12 mouse cellular contexts compared by ENCODE assay signal in the genomic region with DNA sequence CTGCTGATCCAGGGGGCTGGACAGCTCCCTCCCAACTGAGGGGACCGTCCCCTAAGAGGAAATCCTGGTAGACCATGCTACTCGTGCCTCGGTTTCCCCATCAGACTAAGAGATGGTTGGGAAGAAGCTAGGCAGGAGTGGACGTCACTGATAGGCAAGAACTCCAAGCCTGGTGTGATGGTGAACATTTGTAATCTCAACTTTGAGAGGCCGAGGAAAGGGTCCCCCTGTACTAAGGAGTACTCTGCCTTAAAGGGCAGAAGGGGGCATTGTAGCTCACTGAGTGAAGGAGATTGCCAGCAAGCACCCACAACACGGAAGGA. TPM values are rescaled to one million over a fixed set of nuclear protein-coding genes. Genes with fewer than 3 reads are reported as not detected.
DNase-seq lines count a peak whose midpoint lies in the region; ATAC-seq and TF ChIP-seq lines count a peak whose summit lies in the region.
"Had no signal": no experiment of that assay in that cellular context is flagged by ENCODE, and none has a peak within 500 bp of the region (broad histone marks: within the 10 kb centered on the region; RNA-seq: fewer than 3 reads in every experiment).

No protein-coding gene starts in this region.

- no peaks in the 10 kb centered on the region for H3K9me3 ChIP-seq in heart, postnatal 0 days (replicated peaks; ENCODE audit: control insufficient read depth, low read length)
- no peaks in the 10 kb centered on the region for H3K9me3 ChIP-seq in stomach, embryonic 14.5 days (ENCODE audit: control insufficient read depth, low read depth, low read length)
- no peaks in the 10 kb centered on the region for H3K9me3 ChIP-seq in stomach, postnatal 0 days (ENCODE audit: control insufficient read depth, low read length)
- no peaks in the 10 kb centered on the region for H3K9me3 ChIP-seq in intestine, postnatal 0 days (ENCODE audit: control insufficient read depth)
- H3K9me3 ChIP-seq: G1E; liver, embryonic 15.5 days had no signal

- H3K27me3 ChIP-seq in heart, postnatal 0 days (ENCODE audit: control insufficient read depth, insufficient read depth, low read length): peaks cover 32% of the 10 kb centered on the region
- H3K27me3 ChIP-seq in heart, adult 2 months (ENCODE audit: control insufficient read depth, insufficient read depth, low read length): no peaks in the 10 kb centered on the region
- peaks cover 44% of the 10 kb centered on the region for H3K27me3 ChIP-seq in stomach, embryonic 14.5 days (ENCODE audit: control insufficient read depth, insufficient read depth, low read length)
- H3K27me3 ChIP-seq in stomach, postnatal 0 days (ENCODE audit: control insufficient read depth, insufficient read depth, low read length): peaks cover 3% of the 10 kb centered on the region; the same call in 1 of the 2 replicates
- H3K27me3 ChIP-seq in intestine, postnatal 0 days (replicated peaks; ENCODE audit: control insufficient read depth, insufficient read depth, low read length): peaks cover 60% of the 10 kb centered on the region

- no peak for TF ChIP-seq POLR2A in heart, adult 2 months (IDR thresholded peaks at IDR 0.05; ENCODE audit: insufficient read depth, low read depth, low read length)

- no peak for DNase-seq in heart, postnatal 0 days (ENCODE audit: low spot score)
- DNase-seq in heart, adult 2 months: no peak
- no peak for DNase-seq in stomach, postnatal 0 days (ENCODE audit: low spot score)
- DNase-seq in Muller cell, postnatal 12 days (ENCODE audit: inconsistent ontology term): no peak
- no peak for DNase-seq in thymus, postnatal 4 days
- DNase-seq: cerebellum, adult 11-12 months had no signal

- TF ChIP-seq EP300 in heart, postnatal 0 days (IDR thresholded peaks at IDR 0.05; ENCODE audit: low read depth): no peak
- TF ChIP-seq EP300 in heart, adult 2 months (IDR thresholded peaks at IDR 0.05; ENCODE audit: insufficient read depth, low read depth, low read length): no peak
- TF ChIP-seq EP300 in stomach, postnatal 0 days (optimal IDR thresholded peaks at IDR 0.05): no peak

- H3K79me2 ChIP-seq in heart, adult 2 months (replicated peaks; ENCODE audit: control insufficient read depth, insufficient read depth, low read length): no peaks in the 10 kb centered on the region

- H3K9ac ChIP-seq in heart, postnatal 0 days (replicated peaks; ENCODE audit: low read depth, low read length): no peak overlapping the region
- H3K9ac ChIP-seq in heart, adult 2 months (ENCODE audit: low read depth, low read length): no peak overlapping the region
- no peak overlapping the region for H3K9ac ChIP-seq in stomach, embryonic 14.5 days (replicated peaks; ENCODE audit: low read depth, low read length)
- no peak overlapping the region for H3K9ac ChIP-seq in stomach, postnatal 0 days (ENCODE audit: low read length)
- no peak overlapping the region for H3K9ac ChIP-seq in intestine, postnatal 0 days (ENCODE audit: low read depth, low read length)
- H3K9ac ChIP-seq: liver, embryonic 15.5 days had no signal

- H3K27ac ChIP-seq in heart, postnatal 0 days (ENCODE audit: low read depth): no peak overlapping the region
- no peak overlapping the region; the same call in 1 of the 2 replicates for H3K27ac ChIP-seq in heart, adult 2 months
- H3K27ac ChIP-seq in stomach, embryonic 14.5 days (ENCODE audit: low read length): no peak overlapping the region
- H3K27ac ChIP-seq in stomach, postnatal 0 days (replicated peaks): no peak overlapping the region
- no peak overlapping the region for H3K27ac ChIP-seq in intestine, postnatal 0 days (ENCODE audit: low read depth, low read length)
- H3K27ac ChIP-seq: liver, embryonic 15.5 days had no signal

- H3K4me3 ChIP-seq in heart, postnatal 0 days (ENCODE audit: low read depth, low read length): no peak overlapping the region
- H3K4me3 ChIP-seq in heart, adult 2 months: no peak overlapping the region
- H3K4me3 ChIP-seq in stomach, embryonic 14.5 days (ENCODE audit: low read depth, low read length): peak overlapping the region; percentile 33; the same call in 1 of the 2 replicates
- H3K4me3 ChIP-seq in stomach, postnatal 0 days (ENCODE audit: low read depth, low read length): no peak overlapping the region
- H3K4me3 ChIP-seq in intestine, postnatal 0 days (ENCODE audit: low read depth, low read length): peak overlapping the region; percentile 39; the same call in 1 of the 2 replicates

- H3K4me1 ChIP-seq in heart, postnatal 0 days (ENCODE audit: control insufficient read depth, insufficient read depth): peaks cover 14% of the 10 kb centered on the region; the same call in 1 of the 2 replicates
- peaks cover 2% of the 10 kb centered on the region for H3K4me1 ChIP-seq in heart, adult 2 months (ENCODE audit: control insufficient read depth, insufficient read depth, low read length)
- H3K4me1 ChIP-seq in stomach, embryonic 14.5 days (ENCODE audit: control insufficient read depth, insufficient read depth, low read length): peaks cover 17% of the 10 kb centered on the region
- peaks cover 8% of the 10 kb centered on the region; the same call in 1 of the 2 replicates for H3K4me1 ChIP-seq in stomach, postnatal 0 days (replicated peaks; ENCODE audit: control insufficient read depth, insufficient read depth)
- peaks cover 4% of the 10 kb centered on the region for H3K4me1 ChIP-seq in intestine, postnatal 0 days (replicated peaks; ENCODE audit: control insufficient read depth, insufficient read depth, low read length)

- no peak for TF ChIP-seq CTCF in heart, postnatal 0 days (IDR thresholded peaks at IDR 0.05; ENCODE audit: low read depth)
- TF ChIP-seq CTCF in heart, adult 2 months (IDR thresholded peaks at IDR 0.05): no peak
- TF ChIP-seq CTCF in stomach, postnatal 0 days (IDR thresholded peaks at IDR 0.05; ENCODE audit: low read depth): no peak
- TF ChIP-seq CTCF in intestine, postnatal 0 days (IDR thresholded peaks at IDR 0.05; ENCODE audit: low read depth): no peak

- WGBS in heart, postnatal 0 days: 6% methylated on average over 6 of the region's 6 CpGs
- 28% methylated on average over 6 of the region's 6 CpGs for WGBS in heart, adult 2 months
- 6% methylated on average over 6 of the region's 6 CpGs for WGBS in stomach, embryonic 14.5 days
- 12% methylated on average over 6 of the region's 6 CpGs for WGBS in stomach, postnatal 0 days
- 6% methylated on average over 6 of the region's 6 CpGs for WGBS in intestine, postnatal 0 days

- intact Hi-C loops in heart, adult 2 months (cut with DNase I): no loop called here

- peak overlapping the region; percentile 62; the same call in 1 of the 2 replicates for H3K4me2 ChIP-seq in heart, postnatal 0 days (ENCODE audit: low read depth, low read length)
- H3K4me2 ChIP-seq in stomach, embryonic 14.5 days (replicated peaks; ENCODE audit: low read depth, low read length): 0 out of 2 replicates have a peak overlapping the region, but pooled peaks have one; percentile 48
- H3K4me2 ChIP-seq in stomach, postnatal 0 days (replicated peaks; ENCODE audit: low read depth): no peak overlapping the region
- H3K4me2 ChIP-seq in intestine, postnatal 0 days (replicated peaks; ENCODE audit: low read depth): peak overlapping the region; percentile 57; the same call in 1 of the 2 replicates

- ATAC-seq in heart, postnatal 0 days (ENCODE audit: insufficient read depth, low read depth): no peak
- ATAC-seq in stomach, embryonic 14.5 days (ENCODE audit: insufficient number of reproducible peaks, insufficient read depth, low FRiP score, low read depth): no peak
- ATAC-seq in stomach, postnatal 0 days (ENCODE audit: low FRiP score, low TSS enrichment): no peak
- no peak for ATAC-seq in intestine, postnatal 0 days
- ATAC-seq in cerebellum, adult (ENCODE audit: insufficient number of reproducible peaks, low FRiP score, low TSS enrichment): no peak

- H3K36me3 ChIP-seq in heart, postnatal 0 days (replicated peaks; ENCODE audit: control insufficient read depth, insufficient read depth, low read length): no peaks in the 10 kb centered on the region
- no peaks in the 10 kb centered on the region for H3K36me3 ChIP-seq in heart, adult 2 months (ENCODE audit: control insufficient read depth, insufficient read depth, low read length)
- H3K36me3 ChIP-seq in stomach, embryonic 14.5 days (ENCODE audit: control insufficient read depth, insufficient read depth, low read length): no peaks in the 10 kb centered on the region
- no peaks in the 10 kb centered on the region for H3K36me3 ChIP-seq in stomach, postnatal 0 days (ENCODE audit: control insufficient read depth, insufficient read depth, low read length)
- no peaks in the 10 kb centered on the region for H3K36me3 ChIP-seq in intestine, postnatal 0 days (ENCODE audit: control insufficient read depth, insufficient read depth)
- H3K36me3 ChIP-seq: G1E; liver, embryonic 15.5 days had no signal

RNA-seq across cellular contexts. Expression of a gene that starts 4.5 kb away (rescaled TPM):
- total RNA-seq in heart, postnatal 0 days (2014; rRNA removed; ENCODE audit: low replicate concordance): 0.39 and 0.80 TPM in 2 replicates
- polyA plus RNA-seq in heart, postnatal 0 days (2015; fragmentation: Nextera tagmentation; extraction: Ambion mirVana): 0.05 and 0.10 TPM in 2 replicates
- total RNA-seq in heart, adult 2 months (2021): 1 to 10 TPM in 1 of 2 experiments, under 1 TPM in 1; 0.89 to 1.1 TPM
- 0.94 and 1.1 TPM in 2 replicates for polyA plus RNA-seq in heart, adult 2 months (2012; rRNA removed)
- polyA plus RNA-seq in stomach, embryonic 14.5 days (2014; fragmentation: Nextera tagmentation; extraction: Ambion mirVana): 0.07 TPM in 1 of 2 replicates, not detected in the other
- polyA plus RNA-seq in stomach, postnatal 0 days (2015; fragmentation: Nextera tagmentation; extraction: Ambion mirVana): 0.21 and 0.38 TPM in 2 replicates
- 0.12 and 0.54 TPM in 2 replicates for polyA plus RNA-seq in intestine, postnatal 0 days (2015; fragmentation: Nextera tagmentation; extraction: Ambion mirVana)
- polyA plus RNA-seq: neural tube, embryonic 14.5 days had no signal

RNA-seq across cellular contexts. Expression of a gene that starts 22.9 kb away (rescaled TPM):
- 80.7 and 108 TPM in 2 replicates for total RNA-seq in heart, postnatal 0 days (2014; rRNA removed; ENCODE audit: low replicate concordance)
- polyA plus RNA-seq in heart, postnatal 0 days (2015; fragmentation: Nextera tagmentation; extraction: Ambion mirVana): 51.7 and 53.6 TPM in 2 replicates
- 100 to 1,000 TPM; 114 to 136 TPM for total RNA-seq in heart, adult 2 months (2021)
- 273 and 340 TPM in 2 replicates for polyA plus RNA-seq in heart, adult 2 months (2012; rRNA removed)
- 11.7 and 13.9 TPM in 2 replicates for polyA plus RNA-seq in stomach, embryonic 14.5 days (2014; fragmentation: Nextera tagmentation; extraction: Ambion mirVana)
- 10.1 and 12.1 TPM in 2 replicates for polyA plus RNA-seq in stomach, postnatal 0 days (2015; fragmentation: Nextera tagmentation; extraction: Ambion mirVana)
- polyA plus RNA-seq in intestine, postnatal 0 days (2015; fragmentation: Nextera tagmentation; extraction: Ambion mirVana): 7.1 and 9.3 TPM in 2 replicates

RNA-seq across cellular contexts. Expression of a gene that starts 25.5 kb away (rescaled TPM):
- not detected in 2 replicates for total RNA-seq in heart, postnatal 0 days (2014; rRNA removed; ENCODE audit: low replicate concordance)
- polyA plus RNA-seq in heart, postnatal 0 days (2015; fragmentation: Nextera tagmentation; extraction: Ambion mirVana): 0.47 and 0.56 TPM in 2 replicates
- total RNA-seq in heart, adult 2 months (2021): under 1 TPM in 1 of 2 experiments, not detected in 1; 0.21 TPM
- polyA plus RNA-seq in heart, adult 2 months (2012; rRNA removed): 0.09 and 0.33 TPM in 2 replicates
- polyA plus RNA-seq in stomach, embryonic 14.5 days (2014; fragmentation: Nextera tagmentation; extraction: Ambion mirVana): 0.15 TPM in 1 of 2 replicates, not detected in the other
- 0.17 and 0.21 TPM in 2 replicates for polyA plus RNA-seq in stomach, postnatal 0 days (2015; fragmentation: Nextera tagmentation; extraction: Ambion mirVana)
- 0.12 and 0.14 TPM in 2 replicates for polyA plus RNA-seq in intestine, postnatal 0 days (2015; fragmentation: Nextera tagmentation; extraction: Ambion mirVana)
- total RNA-seq: G1E had no signal
- polyA plus RNA-seq: G1E had no signal

RNA-seq across cellular contexts. Expression of a gene that starts 33.8 kb away (rescaled TPM):
- 115 and 127 TPM in 2 replicates for total RNA-seq in heart, postnatal 0 days (2014; rRNA removed; ENCODE audit: low replicate concordance)
- polyA plus RNA-seq in heart, postnatal 0 days (2015; fragmentation: Nextera tagmentation; extraction: Ambion mirVana): 67.7 and 72.2 TPM in 2 replicates
- total RNA-seq in heart, adult 2 months (2021): 10 to 100 TPM; 25.1 to 30.8 TPM
- polyA plus RNA-seq in heart, adult 2 months (2012; rRNA removed): 43.3 and 51.5 TPM in 2 replicates
- polyA plus RNA-seq in stomach, embryonic 14.5 days (2014; fragmentation: Nextera tagmentation; extraction: Ambion mirVana): 48.1 and 64.9 TPM in 2 replicates
- polyA plus RNA-seq in stomach, postnatal 0 days (2015; fragmentation: Nextera tagmentation; extraction: Ambion mirVana): 108 and 120 TPM in 2 replicates
- polyA plus RNA-seq in intestine, postnatal 0 days (2015; fragmentation: Nextera tagmentation; extraction: Ambion mirVana): 98.5 and 106 TPM in 2 replicates

RNA-seq across cellular contexts. Expression of a gene that starts 39.2 kb away (rescaled TPM):
- 26.2 and 40.5 TPM in 2 replicates for total RNA-seq in heart, postnatal 0 days (2014; rRNA removed; ENCODE audit: low replicate concordance)
- 55.2 and 61.0 TPM in 2 replicates for polyA plus RNA-seq in heart, postnatal 0 days (2015; fragmentation: Nextera tagmentation; extraction: Ambion mirVana)
- total RNA-seq in heart, adult 2 months (2021): 10 to 100 TPM; 46.8 to 48.6 TPM
- polyA plus RNA-seq in heart, adult 2 months (2012; rRNA removed): 47.1 and 49.1 TPM in 2 replicates
- polyA plus RNA-seq in stomach, embryonic 14.5 days (2014; fragmentation: Nextera tagmentation; extraction: Ambion mirVana): 86.0 and 92.8 TPM in 2 replicates
- 32.8 and 36.9 TPM in 2 replicates for polyA plus RNA-seq in stomach, postnatal 0 days (2015; fragmentation: Nextera tagmentation; extraction: Ambion mirVana)
- polyA plus RNA-seq in intestine, postnatal 0 days (2015; fragmentation: Nextera tagmentation; extraction: Ambion mirVana): 22.1 and 27.1 TPM in 2 replicates

Comparison
In these comparisons a context has a peak if more than half of its experiments do, and no peak if none do; other contexts are left out.
1. H3K4me3 ChIP-seq: peak in stomach, embryonic 14.5 days (single experiment) and intestine, postnatal 0 days (single experiment); none in heart, postnatal 0 days (single experiment), heart, adult 2 months (single experiment) and stomach, postnatal 0 days (single experiment).